Mouse (Mus musculus) liver, adult 2 months (tissue): ENCODE results near the gene Slc2a2.

Source experiments
- CTCF ChIP-seq: fragments of 200-500 bp; IDR thresholded peaks from 2 replicates; pipeline ENCODE4 v1.5.1; 2011; ENCODE audit warnings: low read depth, low read length, control low read depth
- POLR2A ChIP-seq: fragments of 200-500 bp; IDR thresholded peaks from 2 replicates; pipeline ENCODE4 v1.6.1; 2011; ENCODE audit warnings: low read length, control low read depth; ENCODE audit not compliant: insufficient read depth; ENCODE audit errors: extremely low read depth

DNA sequence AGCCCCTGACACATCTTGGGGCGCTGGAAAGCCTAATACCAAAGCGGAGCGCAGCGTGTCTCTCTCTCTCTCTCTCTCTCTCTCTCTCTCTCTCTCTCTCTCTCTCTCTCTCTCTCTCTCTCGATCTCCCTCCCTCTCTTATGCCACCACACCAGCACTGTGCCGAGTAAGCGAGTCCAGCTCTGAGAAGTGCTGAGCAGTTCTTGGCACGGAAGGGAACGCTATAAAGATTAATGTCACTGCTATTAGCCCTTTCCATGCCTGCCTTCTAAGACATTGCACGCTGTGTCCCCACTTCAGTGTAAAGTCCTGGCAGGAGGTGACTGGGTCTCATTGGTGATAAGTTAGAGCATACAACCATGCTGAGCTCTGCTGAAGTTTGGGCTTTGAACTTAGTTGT is 1.5 kb upstream of the Slc2a2 start:
- TF ChIP-seq CTCF (no peak), POLR2A (no peak)
